Mouse (Mus musculus): ENCODE measurements at regions not wholly inside any gene's neighbourhood (a gene's known extent, or its start where the extent isn't known, plus 50 kb on each side); places are given as distances from the start of the nearest gene placed in this dataset.
A peak's percentile ranks its signal among the peaks of the same experiment; 100 is the strongest.

GRCm38 (mm10) chr2:105615891-105616733 is 52.6 kb upstream of the Pax6 start:
- Histone ChIP-seq H3K27ac (ENCODE audit: low read depth, low read length) (no peak overlapping the region), H3K4me2 (ENCODE audit: low read depth) (peak overlapping the region; percentile 19), H3K9me3 (ENCODE audit: control insufficient read depth, low read length) (no peaks in the 10 kb centered on the region), H3K9ac (ENCODE audit: low read length) (peak overlapping the region; percentile 1; the same call in 1 of the 2 replicates), H3K27me3 (ENCODE audit: control insufficient read depth, insufficient read depth, low read length) (no peaks in the 10 kb centered on the region), H3K4me1 (ENCODE audit: control insufficient read depth, insufficient read depth, low read length) (peaks cover 12% of the 10 kb centered on the region), H3K36me3 (ENCODE audit: control insufficient read depth, insufficient read depth, low read length) (no peaks in the 10 kb centered on the region), H3K4me3 (ENCODE audit: low read depth, low read length) (no peak overlapping the region)
- ATAC-seq (ENCODE audit: insufficient read depth, low FRiP score, low TSS enrichment) (no peak), DNase-seq (ENCODE audit: low spot score) (peak; percentile 67)
- WGBS: 27% methylated on average over 18 of the region's 18 CpGs

All from neural tube, embryonic 11.5 days (tissue).